Mouse (Mus musculus) limb, embryonic 13.5 days (tissue): ENCODE results near the gene Tnrc18. TPM values are rescaled to one million over a fixed set of nuclear protein-coding genes. Genes with fewer than 3 reads are reported as not detected.

Source experiments
- ATAC-seq: fragments of 200-750 bp; cut with Nextera tagmentation; 2 replicates; pipeline ENCODE4 v1.8.0; 2017; ENCODE audit warnings: low read depth, moderate number of reproducible peaks, moderate TSS enrichment; ENCODE audit not compliant: low FRiP score
- H3K27ac ChIP-seq: fragments of 300-500 bp; sonication (generic); 2 replicates; pipeline ENCODE4 v1.5.1; 2015; ENCODE audit warnings: inconsistent platforms, mild to moderate bottlenecking, moderate library complexity
- H3K27me3 ChIP-seq: fragments of 300-500 bp; sonication (generic); 2 replicates; pipeline ENCODE4 v1.6.1; 2015; ENCODE audit warnings: mild to moderate bottlenecking, inconsistent platforms
- H3K36me3 ChIP-seq: fragments of 300-500 bp; sonication (generic); 2 replicates; pipeline ENCODE4 v1.6.1; 2015; ENCODE audit warnings: inconsistent platforms, mild to moderate bottlenecking, moderate library complexity
- H3K4me1 ChIP-seq: fragments of 300-500 bp; sonication (generic); 2 replicates; pipeline ENCODE4 v1.6.1; 2015; ENCODE audit warnings: inconsistent platforms
- H3K4me2 ChIP-seq: fragments of 300-500 bp; sonication (generic); replicated peaks from 2 replicates; pipeline ENCODE4 v1.6.1; 2015; ENCODE audit warnings: inconsistent platforms, mild to moderate bottlenecking, moderate library complexity
- H3K4me3 ChIP-seq: fragments of 300-500 bp; sonication (generic); 2 replicates; pipeline ENCODE4 v1.5.1; 2015; ENCODE audit warnings: moderate library complexity, mild to moderate bottlenecking, inconsistent platforms
- H3K9ac ChIP-seq: fragments of 300-500 bp; sonication (generic); 2 replicates; pipeline ENCODE4 v1.6.1; 2015; ENCODE audit warnings: mild to moderate bottlenecking, inconsistent platforms
- H3K9me3 ChIP-seq: fragments of 300-500 bp; sonication (generic); 2 replicates; pipeline ENCODE4 v1.6.1; 2016; ENCODE audit warnings: inconsistent platforms
- WGBS: fragments of 180-500 bp; shearing (Covaris S2); methylation state at CpG from one replicate; pipeline ENCODE4 v1.1.7; 2015; 5-methylcytosine and 5-hydroxymethylcytosine counted together
- polyA plus RNA-seq: library from polyadenylated mRNA; unstranded; fragments of >200 nt; fragmentation: Nextera tagmentation; extraction: Ambion mirVana; gene quantifications from 2 replicates; pipeline ENCODE4 v1.2.1, GENCODE M21; 2015

Gene Tnrc18
- polyA plus RNA-seq, 1 experiment from 2014 or later: 37.4 TPM

DNA sequence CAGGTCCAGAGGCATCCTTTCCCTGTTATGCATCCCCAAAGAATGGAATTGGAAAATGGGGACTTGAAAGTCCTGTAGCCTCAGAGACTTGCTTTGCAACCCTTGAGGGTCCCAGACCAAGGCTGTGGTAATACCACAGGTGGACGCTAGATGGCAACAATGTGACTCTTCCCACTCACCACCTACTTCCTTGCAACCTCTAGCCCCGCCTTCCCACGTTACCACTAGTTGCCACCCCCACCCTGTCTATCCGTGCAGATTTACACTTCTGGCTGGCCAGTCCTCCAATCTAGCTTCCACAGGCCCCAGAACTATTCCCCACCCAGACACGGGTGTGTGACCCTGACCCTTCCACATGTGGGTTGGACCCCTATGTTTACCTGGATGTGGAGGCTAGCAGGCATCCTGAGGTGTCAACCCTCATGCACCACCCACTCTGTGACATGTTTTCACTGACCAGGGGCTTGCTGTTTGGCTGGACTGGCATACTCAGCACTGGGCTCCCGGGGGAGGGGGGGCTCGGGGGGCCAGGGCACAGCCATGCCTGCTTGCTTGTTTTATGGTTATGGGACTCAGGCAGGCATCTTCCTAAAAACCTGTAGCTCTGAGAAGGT is 93.8 kb downstream of the Tnrc18 start:
- Histone ChIP-seq H3K4me1 (peaks cover 5% of the 10 kb centered on the region; the same call in 1 of the 2 replicates), H3K27ac (no peak overlapping the region), H3K4me2 (0 out of 2 replicates have a peak overlapping the region, but pooled peaks have one; percentile 15), H3K4me3 (no peak overlapping the region), H3K9me3 (no peaks in the 10 kb centered on the region; the same call in 1 of the 2 replicates), H3K27me3 (no peaks in the 10 kb centered on the region), H3K9ac (no peak overlapping the region), H3K36me3 (peaks cover 39% of the 10 kb centered on the region)
- WGBS: 7% methylated on average over 7 of the region's 7 CpGs
- peak; percentile 69 for ATAC-seq

DNA sequence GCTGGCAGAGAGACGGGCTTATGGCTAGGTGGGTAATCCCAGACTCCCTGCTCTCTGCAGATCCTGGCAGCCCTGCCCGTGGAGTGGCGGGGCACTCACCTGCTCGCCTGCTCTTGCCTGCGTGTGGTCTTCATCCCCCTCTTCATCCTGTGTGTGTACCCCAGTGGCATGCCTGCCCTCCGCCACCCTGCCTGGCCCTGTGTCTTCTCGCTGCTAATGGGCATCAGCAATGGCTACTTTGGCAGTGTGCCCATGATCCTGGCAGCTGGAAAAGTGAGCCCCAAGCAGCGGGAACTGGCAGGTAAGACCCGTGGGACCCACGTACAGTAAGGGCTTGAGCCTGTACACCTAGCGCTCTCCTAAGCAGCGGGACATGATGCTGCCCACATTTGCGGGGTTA is 97.6 kb downstream of the Tnrc18 start:
- H3K4me1 ChIP-seq: peaks cover 5% of the 10 kb centered on the region; the same call in 1 of the 2 replicates
- H3K27me3 ChIP-seq: no peaks in the 10 kb centered on the region
- H3K9ac ChIP-seq: no peak overlapping the region
- WGBS: 90% methylated on average over 13 of the region's 13 CpGs
- no peak overlapping the region for H3K27ac ChIP-seq
- H3K4me2 ChIP-seq: no peak overlapping the region
- H3K9me3 ChIP-seq: no peaks in the 10 kb centered on the region
- H3K4me3 ChIP-seq: no peak overlapping the region
- ATAC-seq: no peak
- H3K36me3 ChIP-seq: peaks cover 2% of the 10 kb centered on the region; the same call in 1 of the 2 replicates

DNA sequence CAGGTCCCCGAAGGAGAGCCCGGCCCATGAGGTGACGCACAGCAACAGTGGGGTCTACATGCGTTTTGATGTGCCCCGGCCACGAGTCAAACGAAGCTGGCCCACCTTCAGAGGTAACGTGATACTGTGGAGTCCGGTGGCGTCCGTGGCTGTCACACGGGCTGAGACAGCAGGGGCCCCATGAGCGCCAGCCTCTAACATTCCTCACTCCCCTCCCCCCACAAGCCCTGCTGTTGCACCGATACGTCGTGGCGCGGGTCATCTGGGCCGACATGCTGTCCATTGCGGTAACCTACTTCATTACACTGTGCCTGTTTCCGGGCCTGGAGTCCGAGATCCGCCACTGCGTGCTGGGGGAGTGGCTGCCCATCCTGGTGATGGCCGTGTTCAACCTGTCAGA is 99.0 kb downstream of the Tnrc18 start:
- no peak overlapping the region for H3K27ac ChIP-seq
- peaks cover 4% of the 10 kb centered on the region; the same call in 1 of the 2 replicates for H3K36me3 ChIP-seq
- H3K4me1 ChIP-seq: no peaks in the 10 kb centered on the region
- no peaks in the 10 kb centered on the region for H3K9me3 ChIP-seq
- no peak overlapping the region for H3K4me2 ChIP-seq
- H3K9ac ChIP-seq: no peak overlapping the region
- no peaks in the 10 kb centered on the region for H3K27me3 ChIP-seq
- ATAC-seq: peak; percentile 10; the same call in 1 of the 2 replicates
- no peak overlapping the region for H3K4me3 ChIP-seq
- 56% methylated on average over 25 of the region's 25 CpGs for WGBS

DNA sequence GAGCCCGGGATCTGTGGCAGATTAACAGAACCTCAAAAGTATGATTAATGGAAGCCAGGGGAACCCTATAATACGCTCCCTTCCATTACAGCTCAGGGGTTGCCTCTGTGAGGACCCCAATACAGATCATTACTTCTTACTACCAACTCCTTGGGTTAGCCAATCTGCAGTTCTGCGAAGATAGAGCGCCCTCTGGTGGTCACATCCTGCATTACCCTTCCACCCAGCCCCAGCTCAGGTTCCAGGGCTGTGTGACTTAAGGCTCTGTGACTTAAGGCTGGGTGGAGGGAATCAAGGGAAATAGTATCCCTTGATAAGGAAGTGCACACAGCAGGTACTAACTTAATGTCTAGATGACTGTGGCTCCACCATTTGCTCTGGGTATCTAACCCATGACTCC is 99.4 kb downstream of the Tnrc18 start:
- H3K4me1 ChIP-seq: no peaks in the 10 kb centered on the region
- no peak overlapping the region for H3K4me3 ChIP-seq
- no peak overlapping the region for H3K27ac ChIP-seq
- 20% methylated on average over 4 of the region's 4 CpGs for WGBS
- peak; percentile 16 for ATAC-seq
- H3K36me3 ChIP-seq: peaks cover 4% of the 10 kb centered on the region; the same call in 1 of the 2 replicates
- H3K4me2 ChIP-seq: no peak overlapping the region
- H3K9me3 ChIP-seq: no peaks in the 10 kb centered on the region
- no peak overlapping the region for H3K9ac ChIP-seq
- H3K27me3 ChIP-seq: no peaks in the 10 kb centered on the region

DNA sequence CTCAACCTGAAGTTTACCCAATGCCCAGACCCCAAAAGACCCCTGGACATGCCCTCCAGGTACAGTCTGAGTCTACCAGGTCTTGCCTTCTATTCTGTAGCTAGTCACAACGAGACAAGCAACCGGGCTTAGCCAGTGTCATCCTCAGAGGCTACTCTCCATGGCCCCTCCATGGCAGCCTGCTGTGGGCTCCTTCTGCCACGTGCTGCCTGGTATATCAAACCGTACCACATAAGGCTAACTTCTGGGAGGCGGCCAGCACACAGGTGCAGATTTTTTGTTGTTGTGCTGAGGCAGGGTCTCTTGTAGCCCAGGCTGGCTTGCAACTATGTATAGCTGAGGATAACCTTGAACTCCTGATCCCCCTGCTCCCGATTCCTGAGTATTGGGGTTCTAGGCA is 101.4 kb downstream of the Tnrc18 start:
- H3K9me3 ChIP-seq: 0 out of 2 replicates have a peak, but pooled peaks cover 3% of the 10 kb centered on the region
- no peaks in the 10 kb centered on the region for H3K4me1 ChIP-seq
- no peak overlapping the region for H3K27ac ChIP-seq
- WGBS: 81% methylated on average over 6 of the region's 6 CpGs
- no peak overlapping the region for H3K4me2 ChIP-seq
- peaks cover 16% of the 10 kb centered on the region for H3K36me3 ChIP-seq
- H3K27me3 ChIP-seq: no peaks in the 10 kb centered on the region
- no peak overlapping the region; the same call in 1 of the 2 replicates for H3K9ac ChIP-seq
- ATAC-seq: no peak
- H3K4me3 ChIP-seq: no peak overlapping the region

DNA sequence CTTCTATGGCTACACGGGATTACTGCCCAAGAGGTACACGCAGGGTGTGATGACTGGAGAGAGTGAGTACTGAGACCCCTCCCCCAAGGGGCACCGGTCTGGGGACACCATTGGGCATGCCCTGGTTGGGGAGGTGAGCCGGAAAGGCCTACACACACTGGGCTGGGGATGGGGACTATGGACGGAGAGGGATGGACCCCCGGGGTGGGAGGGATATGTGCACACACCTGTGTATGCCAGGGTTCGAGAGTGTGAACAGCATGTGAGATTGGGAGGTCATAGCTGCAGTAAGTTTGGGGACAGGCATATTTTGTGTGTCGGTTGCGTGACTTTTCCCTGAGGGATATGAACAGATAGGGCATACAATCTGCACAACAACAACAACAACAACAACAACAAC is 102.4 kb downstream of the Tnrc18 start:
- ATAC-seq: no peak
- WGBS: 81% methylated on average over 9 of the region's 9 CpGs

DNA sequence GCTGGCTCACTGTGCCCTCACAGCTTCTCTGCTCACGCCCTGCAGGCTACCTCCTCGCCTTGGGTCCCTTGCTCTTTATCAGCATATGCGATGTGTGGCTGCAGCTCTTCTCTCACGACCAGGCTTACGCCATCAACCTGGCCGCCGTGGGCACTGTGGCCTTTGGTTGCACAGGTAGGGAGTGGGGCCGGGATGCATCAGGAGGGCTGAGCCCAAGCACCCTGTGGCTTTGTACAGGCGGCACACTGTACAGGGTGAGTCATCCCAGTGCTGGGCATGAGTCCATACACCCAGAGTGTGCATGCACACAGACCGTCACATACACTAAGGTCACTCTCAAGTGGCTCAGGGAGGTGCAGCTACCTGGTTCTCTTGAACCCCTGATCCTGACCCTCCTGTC is 103.5 kb downstream of the Tnrc18 start:
- no peak for ATAC-seq
- Histone ChIP-seq H3K4me2 (no peak overlapping the region), H3K36me3 (peaks cover 16% of the 10 kb centered on the region), H3K27me3 (no peaks in the 10 kb centered on the region), H3K9ac (no peak overlapping the region), H3K9me3 (0 out of 2 replicates have a peak, but pooled peaks cover 3% of the 10 kb centered on the region), H3K4me3 (no peak overlapping the region), H3K4me1 (no peaks in the 10 kb centered on the region), H3K27ac (no peak overlapping the region)
- 90% methylated on average over 10 of the region's 10 CpGs for WGBS

More for the DNA sequence above, 102.4 kb downstream of the Tnrc18 start:
- Histone ChIP-seq H3K36me3 (peaks cover 16% of the 10 kb centered on the region), H3K4me1 (no peaks in the 10 kb centered on the region), H3K27me3 (no peaks in the 10 kb centered on the region), H3K9me3 (0 out of 2 replicates have a peak, but pooled peaks cover 3% of the 10 kb centered on the region), H3K4me3 (no peak overlapping the region), H3K9ac (no peak overlapping the region), H3K27ac (no peak overlapping the region), H3K4me2 (no peak overlapping the region)

DNA sequence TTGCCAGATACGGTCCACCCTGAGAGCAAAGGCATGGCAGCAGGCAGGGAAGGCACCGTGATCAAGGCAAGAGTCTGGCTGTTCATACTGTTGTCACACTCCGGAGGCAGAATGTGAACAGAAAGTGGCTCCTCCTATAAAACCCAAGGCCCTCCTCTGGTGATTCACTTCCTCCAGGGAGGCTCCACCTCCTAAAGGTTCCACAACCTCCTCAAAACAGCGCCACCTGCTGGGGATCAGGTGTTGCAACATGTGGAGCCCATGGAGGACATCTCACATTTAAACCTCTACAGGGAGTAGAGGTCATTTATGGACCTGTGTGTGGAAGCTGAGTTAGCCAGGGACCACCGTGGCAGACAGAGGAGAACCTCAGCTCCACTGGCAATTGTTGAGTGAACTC is 105.1 kb downstream of the Tnrc18 start:
- Histone ChIP-seq H3K27ac (no peak overlapping the region), H3K9ac (no peak overlapping the region), H3K4me3 (no peak overlapping the region), H3K9me3 (0 out of 2 replicates have a peak, but pooled peaks cover 3% of the 10 kb centered on the region), H3K4me2 (no peak overlapping the region), H3K36me3 (peaks cover 16% of the 10 kb centered on the region), H3K4me1 (no peaks in the 10 kb centered on the region), H3K27me3 (no peaks in the 10 kb centered on the region)
- WGBS: 88% methylated on average over 5 of the region's 5 CpGs
- ATAC-seq: no peak

DNA sequence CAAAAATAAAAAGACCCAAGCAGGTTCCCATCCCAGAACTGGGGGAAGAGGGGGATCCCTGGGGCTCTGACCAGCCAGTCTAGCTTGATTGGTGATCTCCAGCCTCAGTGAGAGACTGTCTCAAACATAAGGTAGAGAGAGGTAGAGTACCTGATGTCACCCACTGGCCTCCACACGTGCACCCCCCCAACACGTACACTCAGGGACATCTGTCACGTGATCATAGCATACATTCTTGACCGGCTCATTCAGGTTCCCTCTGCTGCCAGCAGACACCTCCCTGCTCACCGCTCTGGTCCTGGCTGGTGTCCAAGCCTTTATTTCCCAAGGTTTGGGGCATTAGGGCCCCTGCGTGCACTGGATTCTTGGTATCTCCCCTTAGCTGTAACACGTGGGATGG is 108.0 kb downstream of the Tnrc18 start:
- Histone ChIP-seq H3K9me3 (0 out of 2 replicates have a peak, but pooled peaks cover 3% of the 10 kb centered on the region), H3K9ac (no peak overlapping the region), H3K4me1 (no peaks in the 10 kb centered on the region), H3K4me3 (no peak overlapping the region), H3K27ac (no peak overlapping the region), H3K27me3 (no peaks in the 10 kb centered on the region), H3K36me3 (peaks cover 16% of the 10 kb centered on the region), H3K4me2 (no peak overlapping the region)
- 81% methylated on average over 7 of the region's 7 CpGs for WGBS
- ATAC-seq: no peak

DNA sequence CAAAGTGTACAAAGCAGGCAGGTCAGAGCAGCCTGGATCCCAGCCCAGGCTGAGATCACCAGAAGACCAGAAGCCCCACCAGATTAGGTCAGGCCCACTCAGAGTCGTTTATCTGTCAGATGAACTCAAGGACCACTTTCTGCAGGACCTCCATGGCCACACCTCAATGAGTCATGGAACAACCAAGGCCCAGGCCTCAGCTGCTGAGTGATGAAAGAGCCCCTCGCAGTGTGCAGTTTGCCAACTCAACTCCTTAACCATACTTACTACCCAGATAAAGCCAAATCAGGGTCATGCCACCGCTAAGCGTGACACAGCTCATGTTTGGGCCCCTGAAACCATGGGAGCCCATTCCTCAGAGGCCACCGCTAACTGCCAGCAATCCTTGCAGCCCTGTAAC is 109.8 kb downstream of the Tnrc18 start:
- Histone ChIP-seq H3K4me1 (peaks cover 6% of the 10 kb centered on the region), H3K4me3 (no peak overlapping the region), H3K36me3 (peaks cover 10% of the 10 kb centered on the region), H3K9ac (no peak overlapping the region), H3K27ac (no peak overlapping the region), H3K4me2 (no peak overlapping the region), H3K27me3 (peaks cover 9% of the 10 kb centered on the region; the same call in 1 of the 2 replicates), H3K9me3 (0 out of 2 replicates have a peak, but pooled peaks cover 3% of the 10 kb centered on the region)
- 86% methylated on average over 5 of the region's 5 CpGs for WGBS
- no peak for ATAC-seq

DNA sequence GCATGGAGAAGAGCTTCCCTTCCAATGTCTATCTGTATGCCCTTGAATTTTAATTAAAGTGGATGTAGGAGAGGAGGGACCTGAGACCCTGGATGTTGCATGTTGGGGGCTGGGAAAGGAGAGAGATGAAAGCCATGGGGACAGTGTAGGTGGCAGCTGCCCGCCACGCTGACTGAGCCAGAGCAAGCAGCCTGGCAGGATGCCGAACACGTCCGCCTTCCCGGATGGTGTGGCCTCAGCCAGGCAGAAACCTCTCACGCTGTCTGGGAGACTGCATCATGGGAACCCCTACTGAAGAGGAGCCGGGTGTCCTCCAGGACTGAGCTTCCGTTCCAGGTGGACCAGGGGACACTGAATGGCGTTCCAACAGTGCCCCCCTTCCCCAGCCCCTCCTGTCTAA is 113.9 kb downstream of the Tnrc18 start:
- Histone ChIP-seq H3K27me3 (peaks cover 36% of the 10 kb centered on the region), H3K9me3 (no peaks in the 10 kb centered on the region), H3K9ac (no peak overlapping the region), H3K4me3 (no peak overlapping the region), H3K36me3 (no peaks in the 10 kb centered on the region), H3K4me1 (peaks cover 14% of the 10 kb centered on the region), H3K4me2 (no peak overlapping the region), H3K27ac (no peak overlapping the region)
- 86% methylated on average over 10 of the region's 10 CpGs for WGBS
- no peak for ATAC-seq

DNA sequence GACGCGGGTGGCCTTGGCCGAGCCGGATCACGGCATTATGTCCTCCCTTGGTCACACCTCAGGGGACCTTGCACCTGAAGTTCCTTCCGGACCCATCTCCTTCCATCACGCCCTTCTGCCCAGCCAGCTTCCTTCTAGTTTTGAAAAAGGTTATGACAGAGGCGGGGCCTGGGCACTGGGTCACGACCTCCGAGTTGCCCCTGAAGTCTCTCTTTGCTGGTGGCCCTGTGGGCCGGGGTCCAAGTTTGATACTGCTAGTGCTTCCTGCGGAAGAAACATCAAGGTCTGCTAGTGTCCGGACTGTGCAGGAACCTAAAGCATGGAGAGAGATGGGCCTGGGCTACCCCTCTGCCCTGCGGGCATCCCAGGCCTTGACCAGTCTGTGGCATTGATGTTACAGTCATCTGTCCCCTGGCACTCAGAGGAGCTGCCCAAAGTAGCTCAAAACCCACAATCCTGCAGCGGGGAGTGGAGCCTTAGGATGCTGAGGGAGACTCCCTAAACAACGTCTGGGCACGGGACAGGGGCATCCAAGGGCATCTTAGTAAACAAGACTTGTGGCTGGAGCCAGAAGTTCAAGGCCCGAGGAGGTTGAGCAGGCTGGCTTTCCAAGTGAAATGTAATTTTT is 114.8 kb downstream of the Tnrc18 start:
- H3K9ac ChIP-seq: peak overlapping the region; percentile 75
- peak overlapping the region; percentile 93 for H3K4me2 ChIP-seq
- 27% methylated on average over 14 of the region's 18 CpGs for WGBS
- peaks cover 39% of the 10 kb centered on the region for H3K27me3 ChIP-seq
- H3K9me3 ChIP-seq: no peaks in the 10 kb centered on the region
- no peak overlapping the region for H3K27ac ChIP-seq
- peaks cover 14% of the 10 kb centered on the region for H3K4me1 ChIP-seq
- H3K4me3 ChIP-seq: peak overlapping the region; percentile 65
- ATAC-seq: no peak
- H3K36me3 ChIP-seq: no peaks in the 10 kb centered on the region
